Mouse (Mus musculus): ENCODE measurements around the gene Cpt2. TPM values are rescaled to one million over a fixed set of nuclear protein-coding genes. Genes with fewer than 3 reads are reported as not detected.

The Cpt2 gene
- polyA plus RNA-seq (2012; ENCODE audit: insufficient read depth, insufficient read length, low replicate concordance, missing spikeins), result not detected in 2 replicates

DNA sequence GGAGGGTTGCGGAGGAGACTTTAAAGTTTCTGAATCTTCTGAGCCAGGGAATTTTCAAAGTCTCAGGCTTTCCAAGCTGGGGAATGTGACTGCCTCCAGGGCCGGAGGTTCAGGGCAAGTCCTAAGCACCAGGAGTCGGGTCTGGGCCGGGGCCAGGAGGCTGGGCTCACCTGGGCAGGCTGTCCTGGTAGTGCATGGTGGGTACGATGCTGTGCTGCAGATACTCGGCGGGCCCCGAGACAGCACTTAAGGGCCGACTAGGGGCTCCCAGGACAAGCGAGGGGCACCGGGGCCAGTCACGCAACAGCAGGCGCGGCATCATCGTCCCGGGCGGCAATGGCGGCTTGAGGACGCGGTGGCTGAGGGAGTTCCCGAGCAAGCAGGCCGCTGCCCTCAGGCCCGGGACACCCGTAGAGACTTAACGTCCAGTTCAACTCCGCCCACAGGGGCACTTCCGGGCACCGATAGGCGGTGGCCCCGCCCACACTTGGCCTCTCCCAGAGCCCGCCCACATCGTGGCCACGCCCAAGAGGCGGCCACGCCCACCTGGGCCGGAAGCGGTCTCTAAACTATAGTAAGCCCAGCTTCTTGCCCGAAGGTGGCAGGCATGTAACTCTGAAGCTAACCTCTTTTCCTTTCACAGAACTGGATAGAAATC lies at the start of gene Cpt2:
Gene Cpt2, minus strand, starts transcription at position 466 of the 658 bp plus-strand sequence.
- no peak for TF ChIP-seq CTCF (IDR thresholded peaks at IDR 0.05; ENCODE audit: insufficient read depth, low read depth, low read length)
- TF ChIP-seq POLR2A (IDR thresholded peaks at IDR 0.05; ENCODE audit: insufficient read depth, low read depth, low read length), result peak; percentile 41; the same call in 1 of the 2 replicates
- Histone ChIP-seq H3K4me1 (ENCODE audit: control insufficient read depth, insufficient read depth, low read length) (peaks cover 7% of the 10 kb centered on the region; the same call in 1 of the 2 replicates), H3K27ac (ENCODE audit: insufficient read depth, low read depth, low read length) (no peak within 1 kb of the TSS), H3K4me3 (ENCODE audit: insufficient read depth, low read depth, low read length) (peak within 1 kb of the TSS; percentile 53)
- 5% methylated on average over 38 of the region's 38 CpGs for WGBS

DNA sequence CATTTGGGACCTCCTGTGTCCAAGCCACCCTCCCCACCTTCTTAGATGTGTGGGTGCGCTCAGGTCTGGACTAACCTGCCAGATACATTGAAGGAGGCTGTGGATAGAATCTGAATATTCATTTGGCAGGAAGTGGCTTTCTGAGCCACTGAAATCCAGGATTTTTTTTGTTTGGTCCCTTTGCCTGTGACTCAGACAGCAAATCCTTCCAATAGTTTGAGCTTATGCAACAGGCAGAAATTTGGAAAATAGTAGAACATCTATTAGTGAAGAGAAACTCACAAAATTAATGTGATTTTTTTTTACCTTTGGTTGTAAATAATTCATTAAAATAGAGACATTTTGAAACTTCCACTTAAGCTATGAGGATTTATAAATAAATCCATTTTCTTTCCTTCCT lies 47.8 kb upstream of the Cpt2 start:
- WGBS, result 92% methylated on average over 1 of the region's 1 CpGs
- no peak for TF ChIP-seq CTCF (IDR thresholded peaks at IDR 0.05; ENCODE audit: insufficient read depth, low read depth, low read length)
- no peak for TF ChIP-seq POLR2A (IDR thresholded peaks at IDR 0.05; ENCODE audit: insufficient read depth, low read depth, low read length)

DNA sequence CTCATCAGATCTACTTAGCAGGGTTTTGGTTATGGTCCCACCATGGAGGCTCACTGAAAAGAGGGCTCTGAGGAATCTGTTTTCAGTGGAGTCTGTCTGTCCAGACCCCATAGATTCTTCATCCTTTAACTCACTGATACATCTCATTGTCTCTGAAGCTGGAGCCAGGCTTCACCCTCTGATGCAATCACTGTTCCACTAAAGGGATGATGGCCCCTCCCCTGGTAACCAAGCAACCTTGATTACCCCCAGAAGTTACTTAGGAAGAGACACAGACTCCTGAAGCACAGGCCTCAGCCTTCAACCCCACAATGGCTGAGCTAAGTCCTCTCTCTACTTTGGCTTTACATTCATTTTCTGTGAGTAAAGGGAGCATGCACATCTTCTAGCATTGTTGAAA lies 46.4 kb upstream of the Cpt2 start:
- TF ChIP-seq POLR2A (IDR thresholded peaks at IDR 0.05; ENCODE audit: insufficient read depth, low read depth, low read length), result no peak
- TF ChIP-seq CTCF (IDR thresholded peaks at IDR 0.05; ENCODE audit: insufficient read depth, low read depth, low read length), result no peak
- Histone ChIP-seq H3K27ac (ENCODE audit: insufficient read depth, low read depth, low read length) (no peak overlapping the region), H3K4me3 (ENCODE audit: insufficient read depth, low read depth, low read length) (no peak overlapping the region), H3K4me1 (ENCODE audit: control insufficient read depth, insufficient read depth, low read length) (no peaks in the 10 kb centered on the region)

More for the DNA sequence above, 47.8 kb upstream of the Cpt2 start:
- no peak overlapping the region for H3K27ac ChIP-seq (ENCODE audit: insufficient read depth, low read depth, low read length)
- H3K4me1 ChIP-seq (ENCODE audit: control insufficient read depth, insufficient read depth, low read length), result no peaks in the 10 kb centered on the region
- H3K4me3 ChIP-seq (ENCODE audit: insufficient read depth, low read depth, low read length), result no peak overlapping the region

DNA sequence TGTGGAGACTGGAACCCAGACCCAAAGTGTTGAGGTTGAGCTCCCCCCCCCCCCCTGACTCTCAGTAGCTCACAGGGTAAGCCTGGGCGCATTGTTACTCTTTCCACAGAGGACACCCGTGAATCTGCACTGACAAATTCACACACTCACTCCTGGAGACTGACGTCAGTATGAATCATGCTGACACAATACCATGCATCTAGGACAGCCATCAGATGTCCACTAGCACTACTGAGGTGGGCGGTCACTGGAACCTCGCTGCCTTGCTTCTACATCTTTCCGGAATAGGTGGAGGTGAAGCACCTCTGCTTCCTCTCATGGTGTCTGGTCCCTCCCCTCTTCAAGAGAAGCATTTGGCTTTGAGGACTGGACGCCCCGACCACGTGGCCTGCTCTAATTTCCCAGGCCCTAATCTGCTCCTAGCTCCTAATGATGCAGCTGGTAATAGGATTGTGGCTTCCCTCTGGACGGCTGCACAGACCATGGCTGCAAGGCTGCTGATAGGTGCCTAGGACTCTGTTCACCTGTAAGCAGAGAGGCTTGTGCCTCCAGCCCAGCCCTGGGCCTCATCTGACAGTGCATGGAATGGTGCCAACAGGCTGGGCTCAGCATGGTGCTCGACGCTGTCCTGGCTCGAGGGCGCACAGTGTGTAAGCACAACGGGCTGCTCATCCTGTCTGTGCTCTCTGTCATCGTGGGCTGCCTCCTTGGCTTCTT lies 44.7 kb upstream of the Cpt2 start, which contains the start of gene Slc1a7:
Gene Slc1a7, plus strand, starts transcription at position 367 of the 717 bp plus-strand sequence.
- TF ChIP-seq POLR2A (IDR thresholded peaks at IDR 0.05; ENCODE audit: insufficient read depth, low read depth, low read length) (no peak), CTCF (IDR thresholded peaks at IDR 0.05; ENCODE audit: insufficient read depth, low read depth, low read length) (no peak)
- 76% methylated on average over 16 of the region's 16 CpGs for WGBS

DNA sequence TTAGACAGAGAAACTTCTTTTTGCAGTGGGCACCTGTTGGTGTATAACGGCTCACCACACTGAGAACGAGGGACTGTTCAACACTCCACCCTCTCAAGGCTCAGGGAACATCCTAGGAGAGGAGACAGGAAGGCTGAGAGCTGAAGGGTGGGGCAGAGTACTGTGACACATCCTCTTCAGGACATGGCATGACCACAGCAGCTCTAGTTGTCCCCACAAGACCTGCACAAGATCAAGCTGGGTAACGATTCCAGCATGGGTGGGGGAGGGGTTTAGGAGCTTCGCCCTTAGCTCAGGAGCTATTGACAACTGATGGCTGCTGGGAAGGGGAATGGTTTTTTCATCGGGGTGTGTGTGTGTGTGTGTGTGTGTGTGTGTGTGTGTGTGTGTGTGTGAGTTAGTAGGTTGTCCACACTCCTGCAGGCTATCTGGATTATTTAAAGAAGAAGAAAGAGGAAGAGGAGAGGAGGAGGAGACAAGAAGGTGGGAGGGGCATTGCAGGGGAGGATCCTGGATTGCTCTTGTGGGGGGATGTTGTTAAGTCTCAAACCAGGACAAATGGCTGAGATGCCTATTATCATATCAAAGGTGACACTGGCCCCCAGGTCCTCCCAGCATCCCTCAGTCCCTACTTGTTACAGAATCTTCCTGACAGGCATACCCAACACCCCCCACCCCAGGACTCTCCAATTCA lies 43.2 kb upstream of the Cpt2 start:
- no peak overlapping the region for H3K27ac ChIP-seq (ENCODE audit: insufficient read depth, low read depth, low read length)
- TF ChIP-seq POLR2A (IDR thresholded peaks at IDR 0.05; ENCODE audit: insufficient read depth, low read depth, low read length) (no peak), CTCF (IDR thresholded peaks at IDR 0.05; ENCODE audit: insufficient read depth, low read depth, low read length) (no peak)
- 65% methylated on average over 5 of the region's 5 CpGs for WGBS
- peaks cover 6% of the 10 kb centered on the region; the same call in 1 of the 2 replicates for H3K4me1 ChIP-seq (ENCODE audit: control insufficient read depth, insufficient read depth, low read length)
- H3K4me3 ChIP-seq (ENCODE audit: insufficient read depth, low read depth, low read length), result no peak overlapping the region

More for the DNA sequence above, 44.7 kb upstream of the Cpt2 start, which contains the start of gene Slc1a7:
- Histone ChIP-seq H3K4me3 (ENCODE audit: insufficient read depth, low read depth, low read length) (no peak within 1 kb of the TSS), H3K4me1 (ENCODE audit: control insufficient read depth, insufficient read depth, low read length) (no peaks in the 10 kb centered on the region), H3K27ac (ENCODE audit: insufficient read depth, low read depth, low read length) (no peak within 1 kb of the TSS)

DNA sequence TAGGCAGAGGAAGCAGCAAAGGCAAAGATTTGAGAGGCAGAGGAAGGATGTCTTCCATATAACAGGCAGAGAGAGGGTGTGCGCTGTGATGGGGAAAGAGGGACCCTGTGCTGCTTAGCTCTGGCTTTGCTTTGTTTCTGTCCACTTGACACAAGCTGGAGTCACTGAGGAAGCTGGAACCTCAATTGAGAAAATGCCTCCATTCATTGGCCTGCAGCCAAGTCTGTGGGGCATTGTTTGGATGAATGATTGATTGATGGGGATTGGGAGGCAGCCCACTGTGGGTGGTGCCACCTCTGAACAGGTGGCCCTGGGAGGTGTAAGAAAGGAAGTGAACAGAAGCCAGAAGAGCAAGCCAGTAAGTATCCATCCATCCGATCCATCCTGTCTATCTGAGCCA lies 39.4 kb upstream of the Cpt2 start:
- Histone ChIP-seq H3K4me1 (ENCODE audit: control insufficient read depth, insufficient read depth, low read length) (peaks cover 6% of the 10 kb centered on the region; the same call in 1 of the 2 replicates), H3K27ac (ENCODE audit: insufficient read depth, low read depth, low read length) (no peak overlapping the region), H3K4me3 (ENCODE audit: insufficient read depth, low read depth, low read length) (no peak overlapping the region)
- 74% methylated on average over 2 of the region's 2 CpGs for WGBS
- TF ChIP-seq CTCF (IDR thresholded peaks at IDR 0.05; ENCODE audit: insufficient read depth, low read depth, low read length), result no peak
- no peak for TF ChIP-seq POLR2A (IDR thresholded peaks at IDR 0.05; ENCODE audit: insufficient read depth, low read depth, low read length)

DNA sequence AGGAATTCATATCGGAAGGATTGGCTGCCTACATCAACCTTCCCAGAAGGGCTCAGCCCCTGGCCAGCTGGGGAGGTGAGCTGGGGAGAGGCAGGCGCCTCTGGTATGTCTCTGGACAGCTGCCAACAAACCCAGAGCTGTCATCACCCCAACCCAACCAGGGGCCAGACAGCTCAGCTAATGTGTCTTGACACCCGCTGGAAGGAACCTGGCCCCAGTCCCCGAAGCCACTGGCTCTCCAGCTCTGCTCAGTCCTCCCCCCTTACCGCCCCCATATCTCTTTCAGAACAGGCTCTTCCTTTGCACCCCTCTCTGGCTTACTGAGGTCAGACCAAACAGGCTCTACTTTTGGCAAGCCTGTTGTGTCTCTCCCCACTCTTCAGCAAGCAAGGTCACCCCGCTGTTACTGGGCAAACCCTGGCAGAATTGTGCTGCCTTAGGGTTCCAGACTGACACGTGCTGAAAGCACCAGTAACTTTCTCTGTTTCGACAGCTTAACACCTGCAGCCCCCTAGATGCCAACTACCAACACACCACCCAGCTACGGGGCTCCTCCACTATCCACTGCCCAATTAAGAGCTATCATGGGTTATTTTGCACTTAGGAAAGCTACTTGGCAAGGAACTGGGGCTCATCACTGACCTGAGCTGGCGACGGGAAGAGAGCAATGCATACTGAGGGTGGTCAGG lies 38.8 kb upstream of the Cpt2 start:
- Histone ChIP-seq H3K4me3 (ENCODE audit: insufficient read depth, low read depth, low read length) (no peak overlapping the region), H3K4me1 (ENCODE audit: control insufficient read depth, insufficient read depth, low read length) (peaks cover 6% of the 10 kb centered on the region; the same call in 1 of the 2 replicates), H3K27ac (ENCODE audit: insufficient read depth, low read depth, low read length) (no peak overlapping the region)
- TF ChIP-seq CTCF (IDR thresholded peaks at IDR 0.05; ENCODE audit: insufficient read depth, low read depth, low read length), result no peak
- no peak for TF ChIP-seq POLR2A (IDR thresholded peaks at IDR 0.05; ENCODE audit: insufficient read depth, low read depth, low read length)
- WGBS, result 56% methylated on average over 11 of the region's 11 CpGs

DNA sequence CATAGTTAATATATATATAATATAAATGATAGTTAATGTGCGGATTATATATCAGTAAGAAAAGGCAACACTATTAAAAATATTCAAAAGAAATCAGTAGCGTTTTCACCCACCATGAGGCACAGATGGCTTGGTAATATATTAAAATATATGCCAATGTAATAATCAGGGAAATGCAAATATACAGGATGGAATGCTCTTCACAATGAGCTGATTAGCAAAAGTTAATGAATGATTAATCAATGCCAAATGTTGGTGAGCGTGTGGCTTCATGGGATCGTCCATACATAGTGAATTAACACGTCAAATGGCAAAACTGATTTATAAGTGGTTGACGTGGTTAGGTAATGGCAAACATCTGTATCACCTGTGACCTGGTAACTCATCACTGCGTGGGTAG lies 35.1 kb upstream of the Cpt2 start:
- Histone ChIP-seq H3K4me3 (ENCODE audit: insufficient read depth, low read depth, low read length) (no peak overlapping the region), H3K4me1 (ENCODE audit: control insufficient read depth, insufficient read depth, low read length) (peaks cover 6% of the 10 kb centered on the region; the same call in 1 of the 2 replicates), H3K27ac (ENCODE audit: insufficient read depth, low read depth, low read length) (no peak overlapping the region)
- 83% methylated on average over 7 of the region's 7 CpGs for WGBS
- TF ChIP-seq POLR2A (IDR thresholded peaks at IDR 0.05; ENCODE audit: insufficient read depth, low read depth, low read length) (no peak), CTCF (IDR thresholded peaks at IDR 0.05; ENCODE audit: insufficient read depth, low read depth, low read length) (no peak)

Data from olfactory bulb, adult 2 months (tissue).